Mouse (Mus musculus) layer of hippocampus, adult 2 months (tissue): Measurements from ENCODE around the gene Slc38a6. TPM values are rescaled to one million over a fixed set of nuclear protein-coding genes. Genes with fewer than 3 reads are reported as not detected.

ENCODE experiments used
- DNase-seq, 2 experiments: peaks; one replicate each; pipeline ENCODE4 v3.0.0; 2022; ENCODE audit warnings: low spot score in 2 of 2
- H3K27ac ChIP-seq: fragments of 200-600 bp; 2 replicates; pipeline ENCODE4 v1.8.1; 2022
- H3K4me3 ChIP-seq: fragments of 200-600 bp; 2 replicates; pipeline ENCODE4 v1.8.1; 2022; ENCODE audit warnings: mild to moderate bottlenecking
- CTCF ChIP-seq: fragments of 200-600 bp; conservative IDR thresholded peaks from 2 replicates; pipeline ENCODE4 v1.8.1; 2022; ENCODE audit warnings: antibody characterized with exemption, mild to moderate bottlenecking, moderate library complexity
- total RNA-seq, 2 experiments: library from RNA; stranded (reverse); gene quantifications; 2 replicates each; pipeline ENCODE4 v1.2.3; 2021

The Slc38a6 gene
- total RNA-seq, 2 experiments from 2014 or later, result 14.2 to 18.2 TPM

GRCm38 (mm10) chr12:73368868-73369608 lies 82.5 kb downstream of the Slc38a6 start:
- TF ChIP-seq CTCF, result no peak
- Histone ChIP-seq H3K4me3 (no peak overlapping the region), H3K27ac (no peak overlapping the region)
- DNase-seq, result no peak

DNA sequence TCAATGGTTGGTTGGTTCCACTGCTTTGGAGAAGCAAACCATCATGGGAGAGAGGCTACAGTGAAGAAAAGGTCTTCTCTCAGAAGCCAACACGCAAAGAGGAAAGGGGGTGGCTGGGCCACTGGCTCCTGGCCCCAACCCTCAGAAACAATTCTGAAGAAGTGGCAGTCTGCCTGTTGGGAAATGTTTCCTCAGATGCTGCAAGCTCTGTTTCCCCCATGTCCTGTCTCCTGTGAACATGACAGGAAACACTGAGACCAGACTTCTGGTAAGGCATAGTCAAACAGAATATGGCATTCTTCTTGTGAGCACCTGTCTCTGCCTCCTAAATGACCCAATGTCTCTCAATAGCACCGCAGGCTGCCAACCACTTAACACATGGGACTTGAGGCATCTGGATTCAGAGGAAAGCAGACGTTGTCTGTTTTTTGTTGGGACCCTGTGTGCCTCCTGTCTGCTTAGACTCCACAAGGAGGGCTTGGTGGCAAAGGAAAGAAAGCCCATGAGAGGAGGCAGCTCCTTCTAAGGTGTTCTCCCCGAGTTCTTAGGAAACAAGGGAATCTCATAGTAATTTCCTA lies 83.9 kb downstream of the Slc38a6 start:
- DNase-seq, result no peak
- no peak overlapping the region for H3K4me3 ChIP-seq
- TF ChIP-seq CTCF, result no peak
- no peak overlapping the region for H3K27ac ChIP-seq

DNA sequence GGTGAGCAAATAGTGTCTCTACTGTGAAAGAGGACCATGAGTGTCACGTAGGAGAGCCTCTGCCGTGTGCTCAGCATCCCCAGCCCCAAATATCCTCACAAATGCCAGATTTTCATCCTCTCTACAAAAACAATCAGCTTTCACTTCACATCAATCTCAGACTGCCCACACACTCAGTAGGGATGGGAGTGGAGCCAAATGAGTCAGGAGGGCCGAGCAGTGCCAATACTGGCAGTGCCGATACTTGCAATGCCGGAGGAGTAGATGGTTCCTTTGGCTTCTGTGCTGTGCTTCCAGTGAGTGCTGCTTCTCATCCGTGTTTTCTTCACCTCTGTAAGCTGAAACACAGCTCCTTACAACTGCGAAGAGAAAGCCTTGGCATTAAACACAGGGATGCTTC lies 84.6 kb downstream of the Slc38a6 start:
- Histone ChIP-seq H3K4me3 (no peak overlapping the region), H3K27ac (no peak overlapping the region)
- DNase-seq, result peak; percentile 65 to 69
- no peak for TF ChIP-seq CTCF

GRCm38 (mm10) chr12:73378026-73378425 lies 91.4 kb downstream of the Slc38a6 start:
- Histone ChIP-seq H3K27ac (no peak overlapping the region), H3K4me3 (no peak overlapping the region)
- TF ChIP-seq CTCF, result no peak
- no peak for DNase-seq

DNA sequence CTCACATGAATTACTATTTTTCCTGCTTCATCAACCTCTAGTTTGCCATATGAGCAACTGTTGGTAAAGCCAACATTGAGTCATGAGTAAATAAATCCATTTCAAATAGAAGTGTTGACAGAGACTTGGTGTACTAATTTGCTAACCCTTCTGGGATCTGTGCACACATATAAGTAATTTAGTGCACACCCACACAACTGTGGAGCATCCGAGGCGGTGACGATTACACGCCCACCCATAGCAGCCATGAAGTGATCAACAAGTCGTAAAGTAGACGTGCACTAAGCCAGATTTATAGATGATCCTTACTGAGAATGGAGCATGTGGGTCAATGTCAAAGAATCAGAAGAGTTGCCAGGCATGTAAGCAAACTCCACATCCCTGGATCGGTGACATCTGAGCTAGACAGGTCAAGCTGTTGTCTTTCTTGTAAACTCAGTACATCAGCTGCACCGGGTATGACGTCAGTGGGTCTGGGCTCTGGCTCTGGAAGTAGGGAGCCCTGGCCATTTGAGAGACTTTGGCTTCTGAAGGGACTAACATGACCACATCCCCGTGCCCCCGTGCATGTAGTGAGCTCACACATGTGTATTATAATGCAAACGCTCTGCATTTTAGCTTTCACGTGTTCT lies 92.3 kb downstream of the Slc38a6 start:
- Histone ChIP-seq H3K27ac (no peak overlapping the region), H3K4me3 (no peak overlapping the region)
- no peak for DNase-seq
- no peak for TF ChIP-seq CTCF

DNA sequence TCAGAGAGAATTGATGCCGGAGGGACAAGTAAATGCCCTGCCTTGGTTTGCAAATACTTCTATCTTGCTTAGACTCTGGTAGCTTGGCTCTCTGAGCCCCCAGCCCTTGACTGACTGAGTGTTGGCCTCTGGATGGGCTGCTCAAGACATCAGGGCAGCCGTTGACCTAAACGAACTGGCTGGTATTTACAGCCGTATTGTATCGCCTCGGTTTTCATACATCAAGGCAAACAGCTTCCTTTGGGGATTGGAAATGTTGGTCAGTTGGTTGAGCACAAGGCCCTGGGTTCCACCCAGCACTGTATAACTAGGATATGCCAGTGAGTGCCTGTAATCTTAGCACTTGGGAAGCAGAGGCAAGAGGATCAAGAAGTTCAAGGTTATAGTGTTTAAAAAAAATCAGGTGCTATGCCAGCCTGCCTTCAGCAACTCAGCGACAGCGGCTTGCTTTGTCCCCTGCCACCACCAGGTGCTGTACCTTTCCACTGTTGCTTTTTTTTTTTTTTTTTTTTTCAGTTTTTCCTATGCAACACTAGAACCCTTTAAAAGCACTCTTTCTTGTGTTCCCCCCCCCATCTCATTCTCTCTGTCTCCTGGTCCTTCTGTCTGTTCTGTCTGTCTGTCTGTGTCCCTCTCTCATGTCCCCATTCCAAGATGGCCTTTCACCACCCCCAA lies 94.2 kb downstream of the Slc38a6 start:
- DNase-seq, result no peak

GRCm38 (mm10) chr12:73381452-73381851 lies 94.9 kb downstream of the Slc38a6 start:
- Histone ChIP-seq H3K4me3 (no peak overlapping the region), H3K27ac (no peak overlapping the region)
- TF ChIP-seq CTCF, result no peak
- DNase-seq, result no peak

More for the DNA sequence above, 94.2 kb downstream of the Slc38a6 start:
- no peak overlapping the region for H3K27ac ChIP-seq
- TF ChIP-seq CTCF, result no peak
- no peak overlapping the region for H3K4me3 ChIP-seq

- no peak for DNase-seq
- H3K27ac ChIP-seq, result no peak overlapping the region
- H3K4me3 ChIP-seq, result no peak overlapping the region
- TF ChIP-seq CTCF, result no peak
Observed at GRCm38 (mm10) chr12:73382290-73383178, 96.0 kb downstream of the Slc38a6 start.

- no peak for TF ChIP-seq CTCF
- no peak for DNase-seq
- no peak overlapping the region for H3K4me3 ChIP-seq
- H3K27ac ChIP-seq, result no peak overlapping the region
Observed at GRCm38 (mm10) chr12:73383179-73383510, 96.6 kb downstream of the Slc38a6 start.

- Histone ChIP-seq H3K27ac (no peak overlapping the region), H3K4me3 (no peak overlapping the region)
- TF ChIP-seq CTCF, result no peak
- DNase-seq, result no peak
Observed at GRCm38 (mm10) chr12:73383861-73384260, 97.3 kb downstream of the Slc38a6 start.

- Histone ChIP-seq H3K4me3 (no peak overlapping the region), H3K27ac (no peak overlapping the region)
- no peak for DNase-seq
- TF ChIP-seq CTCF, result no peak
Observed at GRCm38 (mm10) chr12:73384747-73385146, 98.2 kb downstream of the Slc38a6 start.

DNA sequence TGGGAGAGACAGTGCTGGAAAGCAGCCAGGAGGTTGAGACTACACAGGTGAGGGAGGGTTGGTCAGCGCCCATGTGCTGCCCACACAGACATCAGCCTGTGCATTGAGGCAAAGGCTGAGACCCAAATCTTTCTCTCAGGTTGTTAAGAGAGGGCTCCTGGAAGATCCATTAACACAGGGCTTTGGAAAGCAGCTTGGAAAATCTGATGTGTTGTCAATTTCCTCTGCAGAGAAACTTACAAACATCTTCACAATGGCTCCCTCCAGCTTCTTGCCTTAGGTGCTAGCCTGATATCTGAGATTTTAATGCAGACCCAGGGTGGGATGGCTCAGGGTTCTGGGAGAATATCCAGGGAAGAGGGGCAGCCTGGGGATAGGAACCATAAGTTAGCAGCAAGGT lies 105.9 kb downstream of the Slc38a6 start:
- no peak for DNase-seq
- no peak for TF ChIP-seq CTCF
- Histone ChIP-seq H3K4me3 (no peak overlapping the region), H3K27ac (no peak overlapping the region)
